Mouse (Mus musculus) spleen, postnatal 14 days (tissue): ENCODE data around the gene Ccna2.

Experiments used
- DNase-seq, 2 experiments: peaks; one replicate each; pipeline ENCODE4 v3.0.0; 2021 to 2022; ENCODE audit warnings: low spot score in 2 of 2

The Ccna2 gene

GRCm38 (mm10) chr3:36533201-36533672, 38.7 kb downstream of the Ccna2 start:
- DNase-seq = no peak

GRCm38 (mm10) chr3:36532738-36533137, 39.2 kb downstream of the Ccna2 start:
- DNase-seq = no peak

GRCm38 (mm10) chr3:36531979-36532542, 39.9 kb downstream of the Ccna2 start:
- no peak for DNase-seq

GRCm38 (mm10) chr3:36531242-36531641, 40.7 kb downstream of the Ccna2 start:
- DNase-seq = no peak

- no peak for DNase-seq
Measured at GRCm38 (mm10) chr3:36530781-36531180, 41.2 kb downstream of the Ccna2 start.

GRCm38 (mm10) chr3:36530345-36530744, 41.6 kb downstream of the Ccna2 start:
- DNase-seq = no peak

GRCm38 (mm10) chr3:36524466-36524865, 47.5 kb downstream of the Ccna2 start:
- no peak for DNase-seq

GRCm38 (mm10) chr3:36522137-36522536, 49.8 kb downstream of the Ccna2 start:
- DNase-seq = no peak

- no peak for DNase-seq
Measured at GRCm38 (mm10) chr3:36521073-36522060, 50.6 kb downstream of the Ccna2 start, which contains the start of gene Gm11549. Gm11549 (minus strand) TSS chr3:36521813.

- no peak for DNase-seq
Measured at GRCm38 (mm10) chr3:36516196-36516595, 55.8 kb downstream of the Ccna2 start.
